Mouse (Mus musculus): ENCODE results near the gene Tmc6. TPM values are rescaled to one million over a fixed set of nuclear protein-coding genes. Genes with fewer than 3 reads are reported as not detected.

Tmc6 gene
- polyA plus RNA-seq, 1 experiment from 2014 or later, result 37.5 TPM

- no peak overlapping the region for H3K4me3 ChIP-seq (replicated peaks)
- no peak overlapping the region for H3K4me2 ChIP-seq
- H3K27me3 ChIP-seq, result no peaks in the 10 kb centered on the region
- WGBS, result 92% methylated on average over 6 of the region's 6 CpGs
- H3K36me3 ChIP-seq, result no peaks in the 10 kb centered on the region
- H3K27ac ChIP-seq, result no peak overlapping the region
- no peak overlapping the region for H3K9ac ChIP-seq
- no peak for ATAC-seq (replicated peaks; ENCODE audit: low FRiP score)
- no peaks in the 10 kb centered on the region for H3K9me3 ChIP-seq (replicated peaks)
- peaks cover 23% of the 10 kb centered on the region for H3K4me1 ChIP-seq
Measured at GRCm38 (mm10) chr11:117806781-117807180, 24.8 kb upstream of the Tmc6 start.

DNA sequence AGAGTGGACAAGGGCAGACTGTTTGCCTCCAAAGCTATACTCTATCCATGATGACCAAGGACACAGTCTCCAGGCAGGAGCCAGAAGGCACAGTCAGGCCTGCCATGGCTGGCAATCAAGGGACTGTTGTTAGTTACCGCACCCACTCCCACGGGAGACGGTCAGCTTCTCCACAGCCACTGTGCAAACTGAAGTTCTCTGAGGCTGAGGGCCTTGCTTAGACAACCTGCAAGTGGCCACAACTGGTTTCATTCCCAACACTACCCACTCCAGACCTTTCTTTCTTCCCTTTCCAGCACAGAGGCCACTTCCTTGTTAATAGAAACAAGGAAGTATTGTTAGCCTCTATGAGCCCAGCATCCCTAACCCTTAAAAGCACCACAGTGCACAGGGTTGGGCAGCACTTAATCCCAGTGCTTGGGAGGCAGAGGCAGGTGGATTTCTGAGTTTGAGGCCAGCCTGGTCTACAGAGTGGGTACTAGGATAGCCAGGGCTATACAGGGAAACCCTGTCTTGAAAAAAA, 21.2 kb upstream of the Tmc6 start:
- H3K27me3 ChIP-seq, result no peaks in the 10 kb centered on the region
- no peak overlapping the region for H3K27ac ChIP-seq
- no peak for ATAC-seq (replicated peaks; ENCODE audit: low FRiP score)
- no peak overlapping the region for H3K4me2 ChIP-seq
- no peaks in the 10 kb centered on the region for H3K36me3 ChIP-seq
- no peak overlapping the region for H3K4me3 ChIP-seq (replicated peaks)
- 88% methylated on average over 3 of the region's 3 CpGs for WGBS
- no peaks in the 10 kb centered on the region for H3K9me3 ChIP-seq (replicated peaks)
- H3K4me1 ChIP-seq, result peaks cover 8% of the 10 kb centered on the region; the same call in 1 of the 2 replicates
- H3K9ac ChIP-seq, result no peak overlapping the region

DNA sequence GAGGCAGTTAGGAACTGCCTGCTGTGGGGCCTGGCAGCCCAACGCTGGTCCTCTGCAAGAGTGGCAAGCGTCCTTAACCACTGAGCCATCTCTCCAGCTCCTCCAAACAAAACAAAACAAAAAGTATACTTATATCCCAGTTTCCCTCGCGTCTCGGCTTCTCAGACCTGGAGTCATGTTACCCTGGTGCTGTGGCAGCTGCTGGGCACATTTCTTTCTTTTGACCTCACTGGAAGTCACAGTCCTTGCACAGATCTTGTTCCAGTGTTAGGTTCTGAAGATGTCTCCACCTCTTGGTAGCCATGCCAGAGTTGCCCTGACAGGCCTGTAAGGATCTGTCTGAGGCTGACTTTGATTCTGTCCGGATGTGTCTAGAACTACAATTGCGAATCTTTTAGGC, 19.7 kb upstream of the Tmc6 start:
- Histone ChIP-seq H3K4me2 (no peak overlapping the region), H3K27me3 (no peaks in the 10 kb centered on the region), H3K9me3 (replicated peaks) (no peaks in the 10 kb centered on the region), H3K36me3 (no peaks in the 10 kb centered on the region), H3K4me1 (peaks cover 20% of the 10 kb centered on the region; the same call in 1 of the 2 replicates), H3K4me3 (replicated peaks) (no peak overlapping the region), H3K9ac (no peak overlapping the region), H3K27ac (no peak overlapping the region)
- 48% methylated on average over 7 of the region's 7 CpGs for WGBS
- ATAC-seq (replicated peaks; ENCODE audit: low FRiP score), result no peak

- WGBS, result 81% methylated on average over 7 of the region's 7 CpGs
Measured at GRCm38 (mm10) chr11:117800038-117800437, 18.0 kb upstream of the Tmc6 start.

GRCm38 (mm10) chr11:117799174-117799573, 17.2 kb upstream of the Tmc6 start:
- H3K36me3 ChIP-seq, result no peaks in the 10 kb centered on the region
- no peaks in the 10 kb centered on the region for H3K27me3 ChIP-seq
- H3K27ac ChIP-seq, result no peak overlapping the region
- no peak overlapping the region for H3K9ac ChIP-seq
- ATAC-seq (replicated peaks; ENCODE audit: low FRiP score), result no peak
- H3K4me2 ChIP-seq, result no peak overlapping the region
- peaks cover 20% of the 10 kb centered on the region; the same call in 1 of the 2 replicates for H3K4me1 ChIP-seq
- H3K4me3 ChIP-seq (replicated peaks), result no peak overlapping the region
- H3K9me3 ChIP-seq (replicated peaks), result no peaks in the 10 kb centered on the region
- WGBS, result 69% methylated on average over 5 of the region's 5 CpGs

More at GRCm38 (mm10) chr11:117800038-117800437, 18.0 kb upstream of the Tmc6 start:
- Histone ChIP-seq H3K9ac (no peak overlapping the region), H3K27me3 (no peaks in the 10 kb centered on the region), H3K27ac (no peak overlapping the region), H3K4me2 (no peak overlapping the region), H3K4me1 (peaks cover 20% of the 10 kb centered on the region; the same call in 1 of the 2 replicates), H3K9me3 (replicated peaks) (no peaks in the 10 kb centered on the region), H3K4me3 (replicated peaks) (no peak overlapping the region), H3K36me3 (no peaks in the 10 kb centered on the region)
- no peak for ATAC-seq (replicated peaks; ENCODE audit: low FRiP score)

DNA sequence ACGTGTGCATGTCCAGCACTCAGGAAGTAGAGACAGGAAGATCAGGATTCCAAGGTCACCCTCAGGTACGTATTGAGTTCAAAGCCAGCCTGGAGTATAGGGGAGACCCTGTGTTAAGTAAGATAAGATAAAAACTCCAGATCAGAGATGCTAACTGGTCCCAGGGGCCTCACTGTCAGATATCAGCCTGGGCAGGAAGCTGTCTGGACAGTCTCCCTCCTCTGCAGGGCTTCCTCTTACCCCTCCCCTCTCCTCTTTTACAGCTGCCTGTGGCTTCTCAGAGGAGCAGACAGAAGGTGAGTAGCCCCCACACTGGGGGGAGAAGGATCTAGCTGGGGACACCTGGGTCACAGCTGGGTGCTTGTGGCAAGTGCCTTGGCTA, 16.2 kb upstream of the Tmc6 start:
- Histone ChIP-seq H3K4me3 (replicated peaks) (no peak overlapping the region), H3K27me3 (no peaks in the 10 kb centered on the region), H3K36me3 (no peaks in the 10 kb centered on the region), H3K9ac (no peak overlapping the region), H3K9me3 (replicated peaks) (no peaks in the 10 kb centered on the region), H3K27ac (no peak overlapping the region), H3K4me2 (no peak overlapping the region), H3K4me1 (peaks cover 23% of the 10 kb centered on the region)
- no peak for ATAC-seq (replicated peaks; ENCODE audit: low FRiP score)
- 25% methylated on average over 2 of the region's 2 CpGs for WGBS

DNA sequence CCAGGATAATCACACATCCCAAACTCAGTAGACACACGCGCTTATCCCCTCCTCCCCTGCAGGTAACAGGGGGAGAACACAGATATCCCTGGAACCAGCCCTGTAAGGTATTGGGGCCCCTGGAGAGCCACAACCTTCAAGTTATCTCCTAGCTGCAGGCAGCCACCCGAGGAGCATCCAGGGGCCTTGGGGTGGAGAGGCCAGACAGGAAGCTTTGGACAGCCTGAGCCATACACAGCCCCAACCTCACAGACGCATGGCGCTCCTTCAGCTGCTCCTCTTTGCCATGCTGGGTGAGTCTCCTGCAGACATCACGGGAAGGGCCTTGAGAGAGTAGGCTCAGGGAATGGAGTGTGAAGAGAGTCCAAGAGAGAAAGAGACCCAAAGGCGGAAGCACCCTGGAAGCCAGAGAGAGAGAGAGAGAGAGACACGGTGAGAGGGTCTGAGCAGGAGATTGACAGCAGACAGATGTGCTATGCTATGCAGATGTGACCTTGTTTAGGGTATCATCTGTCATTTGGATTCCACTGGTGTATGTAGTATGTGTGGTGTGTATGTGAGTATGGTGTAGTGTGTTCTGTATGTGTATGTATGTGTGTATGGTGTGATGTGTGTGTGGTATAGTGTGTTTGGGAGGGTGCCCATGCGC, 15.6 kb upstream of the Tmc6 start, which contains the start of gene 6030468B19Rik:
Gene 6030468B19Rik (plus strand): TSS at position 150 of the 649 bp plus-strand sequence.
- Histone ChIP-seq H3K4me1 (peaks cover 27% of the 10 kb centered on the region), H3K9me3 (replicated peaks) (no peaks in the 10 kb centered on the region), H3K36me3 (no peaks in the 10 kb centered on the region), H3K27me3 (no peaks in the 10 kb centered on the region), H3K4me2 (no peak within 1 kb of the TSS), H3K9ac (no peak within 1 kb of the TSS), H3K27ac (no peak within 1 kb of the TSS), H3K4me3 (replicated peaks) (no peak within 1 kb of the TSS)
- ATAC-seq (replicated peaks; ENCODE audit: low FRiP score), result peak; percentile 76
- WGBS, result 61% methylated on average over 9 of the region's 9 CpGs

DNA sequence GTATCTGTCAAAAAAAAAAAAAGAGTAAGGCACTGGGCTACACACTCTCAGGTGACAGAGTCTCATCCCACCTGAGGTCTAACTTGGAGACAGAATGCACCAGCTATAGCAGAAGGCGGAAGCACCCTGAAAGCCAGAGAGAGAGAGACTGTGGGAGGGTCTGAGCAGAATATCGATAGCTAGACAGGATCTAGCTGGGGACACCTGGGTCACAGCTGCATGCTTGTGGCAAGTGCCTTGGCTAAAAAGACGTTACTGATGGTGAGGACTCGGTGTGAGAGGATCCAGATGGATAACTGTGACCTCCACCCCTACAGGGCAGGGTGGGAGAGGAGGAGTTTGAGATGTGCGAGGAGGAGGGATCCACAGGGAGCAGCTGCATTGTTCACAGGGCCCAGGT, 15.0 kb upstream of the Tmc6 start:
- H3K4me3 ChIP-seq (replicated peaks), result no peak overlapping the region
- 37% methylated on average over 5 of the region's 5 CpGs for WGBS
- H3K4me1 ChIP-seq, result peaks cover 33% of the 10 kb centered on the region
- H3K36me3 ChIP-seq, result no peaks in the 10 kb centered on the region
- no peak for ATAC-seq (replicated peaks; ENCODE audit: low FRiP score)
- H3K9ac ChIP-seq, result no peak overlapping the region
- no peak overlapping the region for H3K27ac ChIP-seq
- H3K9me3 ChIP-seq (replicated peaks), result no peaks in the 10 kb centered on the region
- no peaks in the 10 kb centered on the region for H3K27me3 ChIP-seq
- no peak overlapping the region for H3K4me2 ChIP-seq

DNA sequence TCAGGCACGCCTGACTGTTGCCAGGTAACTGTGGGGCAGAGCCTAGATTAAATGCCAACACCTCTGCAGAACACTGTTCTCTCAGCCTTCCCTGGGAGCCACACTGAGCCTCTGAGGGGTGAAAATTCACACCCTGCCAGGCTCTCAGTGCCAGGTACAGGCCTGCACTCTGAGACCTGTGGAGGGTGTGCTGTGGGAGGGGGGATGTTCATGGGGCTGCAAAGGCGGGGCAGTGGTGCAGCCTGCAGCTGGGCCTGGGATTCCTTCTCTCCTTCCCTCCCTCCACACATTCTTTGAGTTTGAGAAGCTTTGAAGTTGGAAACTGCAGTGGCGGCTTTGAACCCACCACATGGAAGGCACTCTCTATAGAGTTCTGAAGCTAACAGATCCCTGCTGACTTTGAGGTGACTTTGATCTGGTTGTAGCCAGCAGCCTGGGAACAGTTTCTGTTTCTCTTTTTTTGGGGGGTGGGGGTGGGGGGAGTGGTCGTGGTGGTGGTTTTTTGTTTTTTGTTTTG, 12.1 kb upstream of the Tmc6 start:
- no peak overlapping the region for H3K4me3 ChIP-seq (replicated peaks)
- 59% methylated on average over 4 of the region's 4 CpGs for WGBS
- no peak for ATAC-seq (replicated peaks; ENCODE audit: low FRiP score)
- H3K9ac ChIP-seq, result no peak overlapping the region
- H3K4me2 ChIP-seq, result no peak overlapping the region
- peaks cover 44% of the 10 kb centered on the region for H3K4me1 ChIP-seq
- H3K9me3 ChIP-seq (replicated peaks), result no peaks in the 10 kb centered on the region
- no peak overlapping the region for H3K27ac ChIP-seq
- H3K27me3 ChIP-seq, result 0 out of 2 replicates have a peak, but pooled peaks cover 2% of the 10 kb centered on the region
- H3K36me3 ChIP-seq, result no peaks in the 10 kb centered on the region

GRCm38 (mm10) chr11:117792281-117792888, 10.4 kb upstream of the Tmc6 start:
- peaks cover 33% of the 10 kb centered on the region for H3K4me1 ChIP-seq
- no peaks in the 10 kb centered on the region for H3K36me3 ChIP-seq
- no peaks in the 10 kb centered on the region for H3K9me3 ChIP-seq (replicated peaks)
- WGBS, result 8% methylated on average over 22 of the region's 22 CpGs
- peak; percentile 71 for ATAC-seq (replicated peaks; ENCODE audit: low FRiP score)
- 0 out of 2 replicates have a peak, but pooled peaks cover 2% of the 10 kb centered on the region for H3K27me3 ChIP-seq
- peak overlapping the region; percentile 12; the same call in 1 of the 2 replicates for H3K9ac ChIP-seq
- peak overlapping the region; percentile 58 for H3K4me2 ChIP-seq
- H3K27ac ChIP-seq, result peak overlapping the region; percentile 45
- H3K4me3 ChIP-seq (replicated peaks), result peak overlapping the region; percentile 32

- Histone ChIP-seq H3K27me3 (0 out of 2 replicates have a peak, but pooled peaks cover 2% of the 10 kb centered on the region), H3K9ac (no peak overlapping the region), H3K36me3 (no peaks in the 10 kb centered on the region), H3K4me3 (replicated peaks) (no peak overlapping the region), H3K4me2 (peak overlapping the region; percentile 56; the same call in 1 of the 2 replicates), H3K9me3 (replicated peaks) (no peaks in the 10 kb centered on the region), H3K4me1 (peaks cover 31% of the 10 kb centered on the region), H3K27ac (0 out of 2 replicates have a peak overlapping the region, but pooled peaks have one; percentile 28)
- no peak for ATAC-seq (replicated peaks; ENCODE audit: low FRiP score)
- WGBS, result 86% methylated on average over 9 of the region's 9 CpGs
Measured at GRCm38 (mm10) chr11:117791441-117791761, 9.4 kb upstream of the Tmc6 start.
